Mouse (Mus musculus) embryonic fibroblast, embryonic 13.5 days (primary cell): Measurements from ENCODE around the gene Syce2.
"Not testable (repeated sequence)": the region's sequence is repeated elsewhere in the genome, so short reads cannot be mapped to it uniquely, and the experiment has no call there.

Source experiments
- CTCF ChIP-seq: IDR thresholded peaks from 2 replicates; pipeline ENCODE4 v1.5.1; 2011; ENCODE audit warnings: mild to moderate bottlenecking, control low read depth, low read length, moderate library complexity, borderline replicate concordance; ENCODE audit not compliant: insufficient read depth
- POLR2A ChIP-seq: IDR thresholded peaks from 2 replicates; pipeline ENCODE4 v1.6.1; 2011; ENCODE audit warnings: low read depth, mild to moderate bottlenecking, control low read depth, low read length, moderate library complexity

DNA sequence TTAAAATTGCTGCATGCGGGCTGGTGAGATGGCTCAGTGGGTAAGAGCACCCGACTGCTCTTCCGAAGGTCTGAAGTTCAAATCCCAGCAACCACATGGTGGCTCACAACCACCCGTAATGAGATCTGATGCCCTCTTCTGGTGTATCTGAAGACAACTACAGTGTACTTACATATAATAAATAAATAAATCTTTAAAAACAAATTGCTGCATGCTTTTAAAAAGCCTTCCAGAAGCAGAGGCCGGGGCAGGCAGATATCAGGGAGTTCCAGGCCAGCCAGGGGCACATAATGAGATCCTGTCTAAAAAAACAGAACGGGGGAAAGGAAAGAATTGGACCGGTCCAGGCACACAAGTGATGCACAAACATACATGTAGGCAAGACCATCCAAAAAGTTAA is 36.1 kb downstream of the Syce2 start:
- TF ChIP-seq CTCF, POLR2A: not testable (repeated sequence)
